Mouse (Mus musculus) urinary bladder, postnatal 36 days (tissue): ENCODE measurements around the gene Pdlim4.
A peak's percentile ranks its signal among the peaks of the same experiment; 100 is the strongest.
"Not testable (repeated sequence)": the region's sequence is repeated elsewhere in the genome, so short reads cannot be mapped to it uniquely, and the experiment has no call there.

ENCODE experiments used
- DNase-seq, 2 experiments: peaks; one replicate each; pipeline ENCODE4 v3.0.0; 2022; ENCODE audit warnings: low spot score in 2 of 2, mixed read lengths in 1 of 2

Pdlim4 gene

DNA sequence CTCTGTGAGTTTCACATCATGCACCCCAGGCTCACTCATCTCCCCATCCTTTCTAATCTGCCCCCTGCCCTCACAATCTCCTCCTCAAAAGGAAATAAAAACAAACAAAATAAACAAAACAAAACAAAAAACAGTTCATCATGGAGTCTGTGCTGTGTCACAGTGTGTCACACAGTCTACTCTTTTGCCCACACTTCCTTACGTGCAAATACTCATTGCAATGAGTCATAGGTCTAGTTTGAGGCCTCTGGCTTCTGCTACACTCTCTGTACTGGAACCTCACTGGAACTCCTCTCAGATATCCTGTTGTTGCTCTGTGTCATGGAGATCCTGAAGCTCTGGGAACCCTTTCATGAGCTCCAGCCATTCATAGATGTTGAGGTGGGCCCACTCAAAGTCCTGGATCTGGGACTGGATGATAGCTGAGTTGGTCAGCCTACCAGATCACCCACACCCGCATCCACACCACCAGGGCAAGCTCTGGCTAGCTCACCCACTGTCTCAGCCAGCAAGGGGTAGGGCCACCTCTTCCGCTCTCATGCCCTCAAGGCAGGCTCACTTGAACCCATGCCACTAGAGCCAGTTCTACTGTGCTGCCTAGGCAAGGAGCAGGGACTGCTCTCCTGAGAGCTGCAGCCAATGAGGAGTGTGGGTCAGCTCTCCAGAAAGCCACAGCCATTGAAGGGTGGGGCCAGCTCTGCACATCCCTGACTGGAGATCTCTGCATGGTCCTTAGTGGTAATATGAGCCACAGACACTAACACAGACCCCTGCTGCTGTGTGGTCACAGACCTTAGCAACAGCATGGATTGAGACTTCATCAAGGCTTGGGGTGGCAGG is 49.7 kb downstream of the Pdlim4 start:
- no peak for DNase-seq

DNA sequence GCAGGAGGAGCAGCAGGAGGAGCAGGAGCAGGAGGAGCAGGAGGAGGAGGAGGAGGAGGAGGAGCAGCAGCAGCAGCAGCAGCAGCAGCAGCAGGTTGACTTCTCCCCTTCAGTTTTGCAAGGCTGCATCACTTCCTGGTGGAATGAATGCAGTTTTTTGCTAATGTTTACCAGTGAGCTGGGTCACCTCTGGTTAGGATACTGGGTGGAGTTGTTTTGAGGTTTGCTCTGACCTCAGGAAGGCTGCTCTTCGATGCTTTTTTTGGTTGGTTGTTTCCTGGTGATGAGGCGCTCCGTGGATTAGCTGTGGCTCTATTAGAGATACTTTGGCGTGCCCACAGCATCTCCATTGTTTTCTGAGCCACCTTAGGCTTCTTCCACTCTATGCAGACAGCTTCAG is 51.2 kb downstream of the Pdlim4 start:
- DNase-seq = no peak

DNA sequence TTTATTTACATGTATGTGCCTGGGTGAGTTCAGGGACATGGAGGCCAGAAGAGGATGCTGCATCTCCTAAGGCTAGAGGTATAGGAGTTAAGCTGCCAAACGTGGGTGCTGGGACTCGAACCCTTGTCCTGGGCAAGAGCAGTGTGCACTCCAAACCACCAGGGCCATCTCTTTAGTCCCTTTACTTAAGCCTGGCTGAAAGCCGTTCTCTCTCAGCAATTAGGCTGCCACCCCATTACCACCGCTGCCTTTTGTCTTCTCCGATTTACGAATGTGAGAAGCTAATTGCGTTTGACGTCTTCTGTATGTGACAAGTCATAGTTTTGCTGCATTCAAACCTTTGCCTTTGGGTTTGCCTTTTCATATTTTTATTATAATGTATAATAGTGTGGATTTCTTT is 52.8 kb downstream of the Pdlim4 start:
- DNase-seq = no peak

DNA sequence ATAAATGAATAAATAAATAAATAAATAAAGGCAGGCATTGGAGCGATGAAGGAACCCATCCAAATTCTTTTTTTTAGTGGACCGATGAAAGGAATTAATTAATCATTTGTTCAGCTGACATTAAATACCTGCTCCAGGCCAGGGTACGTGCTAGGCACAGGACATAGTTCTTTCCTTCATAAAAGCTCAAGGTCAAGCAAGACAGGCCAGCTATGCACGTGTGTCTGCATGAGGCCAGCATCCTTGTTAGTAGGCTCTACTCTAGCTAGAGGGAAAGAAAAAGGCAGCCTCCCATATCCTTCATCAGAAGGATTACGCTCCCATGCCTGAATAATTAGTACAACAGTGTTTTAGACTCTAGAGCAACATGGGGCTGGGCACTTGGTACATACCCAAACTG is 55.9 kb downstream of the Pdlim4 start:
- DNase-seq = no peak

DNA sequence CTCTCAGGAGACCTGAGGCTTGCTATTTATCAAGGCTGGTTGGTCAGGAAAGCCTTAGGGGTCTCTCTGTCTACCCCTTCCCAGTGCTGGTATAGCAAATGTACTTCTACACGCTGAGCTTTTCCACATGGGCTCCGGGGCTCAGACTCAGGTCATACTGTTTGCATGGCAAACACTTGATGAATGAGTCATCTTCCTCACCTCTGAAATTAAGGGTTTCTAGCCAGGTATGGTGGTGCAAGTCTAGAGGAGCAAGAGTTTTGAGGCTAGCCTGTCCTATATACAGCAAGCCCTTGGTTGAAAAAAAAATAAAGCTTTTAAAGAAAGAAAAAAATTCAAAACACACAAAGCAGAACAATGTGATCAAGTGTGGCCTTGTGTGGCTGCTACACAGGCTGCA is 57.6 kb downstream of the Pdlim4 start:
- DNase-seq = no peak

DNA sequence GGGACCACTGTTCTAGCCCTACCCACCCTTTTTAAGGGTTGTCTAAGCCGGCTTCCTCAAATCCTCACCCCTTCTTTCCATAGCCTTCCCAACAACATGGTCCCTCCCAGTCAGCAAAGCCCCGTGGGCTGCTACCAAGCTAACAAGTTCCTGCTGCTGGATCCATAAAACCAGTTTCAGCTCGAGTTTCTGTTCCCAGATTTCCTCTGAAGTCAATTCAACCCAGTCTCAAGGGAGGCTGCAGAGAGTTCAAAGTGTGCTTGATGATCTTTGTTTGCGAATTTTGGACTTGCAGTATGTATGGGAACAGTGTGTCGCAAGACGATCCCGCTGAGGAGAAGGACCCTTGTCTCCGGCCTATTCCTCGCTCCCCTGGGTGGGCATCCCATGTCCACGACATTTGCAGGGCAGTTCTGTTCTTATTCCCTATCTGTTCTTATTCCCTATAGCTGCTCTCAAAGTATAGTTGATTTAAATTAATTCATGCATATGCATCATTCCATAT is 60.3 kb downstream of the Pdlim4 start:
- DNase-seq = peak; percentile 11 to 27

DNA sequence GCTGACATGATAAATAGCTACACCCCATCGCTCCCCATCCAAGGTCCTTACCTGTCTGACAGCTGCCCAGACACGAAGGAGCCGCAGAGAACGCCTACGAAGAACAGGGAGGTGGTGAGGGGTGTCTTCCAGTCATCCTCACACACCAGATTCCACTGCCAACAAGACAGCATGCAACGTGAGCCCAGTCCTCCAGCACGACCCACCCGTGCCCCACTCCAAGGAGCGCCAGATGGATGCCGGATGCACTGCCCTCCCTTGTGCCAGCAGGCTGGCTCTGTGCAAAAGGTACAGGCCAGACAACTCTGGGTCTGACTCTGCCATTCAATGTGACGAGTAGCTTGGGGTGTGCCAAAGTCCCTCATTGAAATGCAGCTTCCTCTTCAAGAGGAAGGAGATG is 61.1 kb downstream of the Pdlim4 start:
- DNase-seq = peak in 1 of 2 experiments; percentile 44

DNA sequence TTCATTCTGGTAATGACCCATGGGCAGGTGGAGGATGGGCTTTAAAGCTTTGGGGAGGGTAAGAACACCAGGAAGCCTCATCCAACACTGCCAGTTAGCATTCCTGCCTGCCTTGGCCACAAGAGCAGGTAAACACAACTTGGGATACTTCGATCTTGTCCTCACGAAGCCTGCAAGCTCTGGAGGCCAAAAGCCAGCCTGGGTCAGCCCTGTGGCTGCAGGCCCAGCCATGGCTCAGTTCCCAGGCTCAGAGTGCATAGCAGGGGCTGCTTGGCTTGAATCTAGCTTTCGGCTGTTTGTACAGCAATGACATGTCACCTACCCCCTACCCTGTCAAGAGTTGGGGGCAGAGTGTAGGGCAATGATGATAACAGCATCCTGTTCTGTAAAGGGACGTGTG is 61.9 kb downstream of the Pdlim4 start:
- DNase-seq = peak in 1 of 2 experiments; percentile 75

DNA sequence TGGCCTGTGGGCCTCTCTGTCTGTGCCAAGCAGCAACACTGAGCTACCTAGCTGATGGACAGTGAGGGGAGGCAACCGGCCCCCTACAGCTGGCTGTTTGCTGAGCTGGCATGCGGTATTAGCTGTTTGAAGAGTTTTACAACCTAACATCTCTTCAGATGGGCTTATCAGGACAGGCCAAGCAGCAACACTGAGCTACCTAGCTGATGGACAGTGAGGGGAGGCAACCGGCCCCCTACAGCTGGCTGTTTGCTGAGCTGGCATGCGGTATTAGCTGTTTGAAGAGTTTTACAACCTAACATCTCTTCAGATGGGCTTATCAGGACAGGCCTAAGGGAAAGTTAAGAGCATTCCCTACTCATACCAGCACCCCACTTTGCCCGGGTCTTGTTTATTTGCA is 62.5 kb downstream of the Pdlim4 start:
- not testable (repeated sequence) for DNase-seq
